Mouse (Mus musculus): ENCODE data around the gene Tmigd3.
A peak's percentile ranks its signal among the peaks of the same experiment; 100 is the strongest.

Tmigd3 gene

GRCm38 (mm10) chr3:105870558-105870957 is at the start of gene Tmigd3, which contains the start of gene Adora3:
Tmigd3 (plus strand) TSS chr3:105870903.
Adora3 (plus strand) TSS chr3:105870858.
- DNase-seq (ENCODE audit: low read depth, low spot score) = no peak

GRCm38 (mm10) chr3:105821504-105821903 is 49.2 kb upstream of the Tmigd3 start:
- no peak for DNase-seq (ENCODE audit: low read depth, low spot score)

- no peak for DNase-seq (ENCODE audit: low read depth, low spot score)
Observed at GRCm38 (mm10) chr3:105823609-105824008, 47.1 kb upstream of the Tmigd3 start.

GRCm38 (mm10) chr3:105824103-105824502 is 46.6 kb upstream of the Tmigd3 start:
- no peak for DNase-seq (ENCODE audit: low read depth, low spot score)

- DNase-seq (ENCODE audit: low read depth, low spot score) = no peak
Observed at GRCm38 (mm10) chr3:105824704-105825103, 46.0 kb upstream of the Tmigd3 start.

- no peak for DNase-seq (ENCODE audit: low read depth, low spot score)
Observed at GRCm38 (mm10) chr3:105825501-105826161, 45.1 kb upstream of the Tmigd3 start.

- no peak for DNase-seq (ENCODE audit: low read depth, low spot score)
Observed at GRCm38 (mm10) chr3:105831584-105831983, 39.1 kb upstream of the Tmigd3 start.

GRCm38 (mm10) chr3:105835875-105836274 is 34.8 kb upstream of the Tmigd3 start:
- DNase-seq (ENCODE audit: low read depth, low spot score) = no peak

- DNase-seq (ENCODE audit: low read depth, low spot score) = no peak
Observed at GRCm38 (mm10) chr3:105836883-105837282, 33.8 kb upstream of the Tmigd3 start.

GRCm38 (mm10) chr3:105838655-105839054 is 32.0 kb upstream of the Tmigd3 start:
- no peak for DNase-seq (ENCODE audit: low read depth, low spot score)

- DNase-seq (ENCODE audit: low read depth, low spot score) = no peak
Observed at GRCm38 (mm10) chr3:105839836-105840235, 30.9 kb upstream of the Tmigd3 start.

GRCm38 (mm10) chr3:105846294-105847069 is 24.2 kb upstream of the Tmigd3 start:
- DNase-seq (ENCODE audit: low read depth, low spot score) = no peak

- DNase-seq (ENCODE audit: low read depth, low spot score) = no peak
Observed at GRCm38 (mm10) chr3:105853781-105854180, 16.9 kb upstream of the Tmigd3 start.

GRCm38 (mm10) chr3:105854786-105855185 is 15.9 kb upstream of the Tmigd3 start:
- DNase-seq (ENCODE audit: low read depth, low spot score) = no peak

GRCm38 (mm10) chr3:105857513-105857912 is 13.2 kb upstream of the Tmigd3 start:
- no peak for DNase-seq (ENCODE audit: low read depth, low spot score)

- DNase-seq (ENCODE audit: low read depth, low spot score) = no peak
Observed at GRCm38 (mm10) chr3:105861747-105862366, 8.8 kb upstream of the Tmigd3 start.

- DNase-seq (ENCODE audit: low read depth, low spot score) = no peak
Observed at GRCm38 (mm10) chr3:105864123-105864522, 6.6 kb upstream of the Tmigd3 start.

- peak; percentile 45 for DNase-seq (ENCODE audit: low read depth, low spot score)
Observed at GRCm38 (mm10) chr3:105865122-105865521, 5.6 kb upstream of the Tmigd3 start.

- DNase-seq (ENCODE audit: low read depth, low spot score) = no peak
Observed at GRCm38 (mm10) chr3:105868135-105868534, 2.6 kb upstream of the Tmigd3 start.

- DNase-seq (ENCODE audit: low read depth, low spot score) = peak; percentile 68
Observed at GRCm38 (mm10) chr3:105872034-105872433, 1.3 kb downstream of the Tmigd3 start.

- no peak for DNase-seq (ENCODE audit: low read depth, low spot score)
Observed at GRCm38 (mm10) chr3:105872579-105872978, 1.9 kb downstream of the Tmigd3 start.

All from telencephalon, adult 2 months (tissue).